Mouse (Mus musculus): ENCODE measurements at regions not wholly inside any gene's neighbourhood (a gene's known extent, or its start where the extent isn't known, plus 50 kb on each side); places are given as distances from the start of the nearest gene placed in this dataset.

DNA sequence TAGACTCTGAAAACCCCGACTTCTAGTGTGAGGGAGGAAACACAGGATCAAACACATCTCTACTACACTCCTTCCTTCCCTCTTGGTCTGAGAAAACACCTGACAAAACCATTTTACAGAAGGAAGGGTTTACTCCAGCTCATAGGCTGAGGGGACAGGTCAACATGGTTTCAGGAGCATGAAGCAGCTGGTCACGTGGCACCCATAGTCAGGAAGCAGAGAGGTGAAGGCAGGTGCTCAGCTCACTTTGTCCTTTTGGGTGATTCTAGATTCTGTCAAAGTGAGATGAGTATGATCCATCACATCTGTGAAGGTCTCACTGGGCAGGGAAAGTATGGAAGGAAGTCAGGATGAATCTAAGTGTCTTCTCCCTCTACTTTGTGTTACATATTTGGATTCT, 585.5 kb upstream of the Nrp1 start:
- no peak for TF ChIP-seq CTCF (IDR thresholded peaks at IDR 0.05; ENCODE audit: borderline replicate concordance, insufficient read depth, low read length)
- TF ChIP-seq POLR2A (IDR thresholded peaks at IDR 0.05; ENCODE audit: low read depth, low read length): no peak
